Mouse (Mus musculus) hindbrain, embryonic 16.5 days (tissue): ENCODE results near the gene Ttc21a. TPM values are rescaled to one million over a fixed set of nuclear protein-coding genes. Genes with fewer than 3 reads are reported as not detected.

Experiments
- ATAC-seq: fragments of 200-750 bp; cut with Nextera tagmentation; 2 replicates; pipeline ENCODE4 v1.8.0; 2017; ENCODE audit warnings: moderate TSS enrichment, moderate library complexity
- H3K27ac ChIP-seq: fragments of 300-500 bp; sonication (generic); 2 replicates; pipeline ENCODE4 v1.5.1; 2014; ENCODE audit warnings: low read depth, mild to moderate bottlenecking, control low read depth, low read length, moderate library complexity
- H3K27me3 ChIP-seq: fragments of 300-500 bp; sonication (generic); replicated peaks from 2 replicates; pipeline ENCODE4 v1.6.1; 2014; ENCODE audit warnings: low read length; ENCODE audit not compliant: control insufficient read depth, insufficient read depth
- H3K36me3 ChIP-seq: fragments of 300-500 bp; sonication (generic); 2 replicates; pipeline ENCODE4 v1.6.1; 2014; ENCODE audit warnings: mild to moderate bottlenecking, low read length, moderate library complexity, mixed read lengths; ENCODE audit not compliant: control insufficient read depth, insufficient read depth
- H3K4me1 ChIP-seq: fragments of 300-500 bp; sonication (generic); 2 replicates; pipeline ENCODE4 v1.6.1; 2014; ENCODE audit warnings: low read depth, low read length; ENCODE audit not compliant: control insufficient read depth, insufficient read depth
- H3K4me2 ChIP-seq: fragments of 300-500 bp; sonication (generic); 2 replicates; pipeline ENCODE4 v1.6.1; 2014; ENCODE audit warnings: mild to moderate bottlenecking, low read length, control low read depth, moderate library complexity
- H3K4me3 ChIP-seq: fragments of 300-500 bp; sonication (generic); 2 replicates; pipeline ENCODE4 v1.5.1; 2014; ENCODE audit warnings: mild to moderate bottlenecking, low read length, control low read depth, moderate library complexity
- H3K9ac ChIP-seq: fragments of 300-500 bp; sonication (generic); 2 replicates; pipeline ENCODE4 v1.6.1; 2014; ENCODE audit warnings: low read depth, mild to moderate bottlenecking, control low read depth, low read length, moderate library complexity
- H3K9me3 ChIP-seq: fragments of 300-500 bp; sonication (generic); 2 replicates; pipeline ENCODE4 v1.6.1; 2014; ENCODE audit warnings: mild to moderate bottlenecking, low read length, moderate library complexity; ENCODE audit not compliant: control insufficient read depth
- WGBS: fragments of 180-500 bp; shearing (Covaris S2); extraction: QIAGEN DNeasy Blood & Tissue Kit; methylation state at CpG from one replicate; pipeline ENCODE4 v1.1.7; 2014; 5-methylcytosine and 5-hydroxymethylcytosine counted together
- polyA plus RNA-seq: library from polyadenylated mRNA; unstranded; fragments of >200 nt; fragmentation: Nextera tagmentation; extraction: Ambion mirVana; gene quantifications from 2 replicates; pipeline ENCODE4 v1.2.1, GENCODE M21; 2015

Gene Ttc21a
- polyA plus RNA-seq, 1 experiment from 2014 or later = 1.1 TPM

DNA sequence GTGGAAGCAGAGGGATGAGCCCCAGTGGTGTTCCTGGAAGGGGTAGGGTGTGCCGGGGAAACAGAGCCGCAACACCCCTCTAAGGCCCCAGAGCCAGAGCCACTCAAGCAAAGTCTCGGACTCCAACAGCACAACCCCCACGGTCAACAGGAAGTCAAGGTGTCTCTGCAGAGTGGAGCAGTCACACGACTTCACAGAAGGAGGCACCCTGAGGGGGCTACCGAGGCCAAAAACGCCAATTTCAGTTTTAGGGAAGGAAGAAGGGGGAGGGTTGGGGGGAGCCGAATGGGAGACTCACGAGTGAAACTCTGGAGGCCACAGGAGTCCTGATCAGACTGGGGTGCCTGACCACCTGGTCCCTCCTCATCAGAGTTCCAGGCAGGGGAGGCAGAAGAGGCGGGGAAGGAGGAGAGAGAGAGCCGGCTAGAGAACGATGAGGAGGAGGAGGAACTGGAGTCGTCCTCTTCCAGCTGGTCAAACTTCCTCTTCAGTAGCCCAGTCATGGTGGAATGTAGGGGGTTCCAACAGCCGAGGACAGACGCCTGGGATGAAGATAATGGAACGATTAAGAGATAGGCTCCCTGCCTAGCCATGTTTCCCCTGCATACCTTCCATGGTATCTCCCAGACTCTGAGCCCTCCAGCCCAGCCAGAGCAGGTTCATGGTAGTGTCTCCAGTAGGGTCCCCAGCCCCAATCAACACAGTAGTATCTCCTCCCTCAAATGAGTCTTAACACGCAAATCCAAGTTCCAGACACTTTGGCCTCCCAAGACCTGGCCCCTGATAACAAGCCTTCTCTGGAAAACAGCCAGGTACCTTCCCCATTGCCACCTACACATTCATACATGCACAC is 39.5 kb downstream of the Ttc21a start:
- no peaks in the 10 kb centered on the region for H3K9me3 ChIP-seq
- no peak overlapping the region for H3K9ac ChIP-seq
- no peak overlapping the region for H3K4me2 ChIP-seq
- H3K27ac ChIP-seq = no peak overlapping the region
- ATAC-seq = no peak
- 61% methylated on average over 17 of the region's 17 CpGs for WGBS
- no peaks in the 10 kb centered on the region for H3K27me3 ChIP-seq
- peaks cover 21% of the 10 kb centered on the region for H3K4me1 ChIP-seq
- H3K4me3 ChIP-seq = no peak overlapping the region
- no peaks in the 10 kb centered on the region for H3K36me3 ChIP-seq

DNA sequence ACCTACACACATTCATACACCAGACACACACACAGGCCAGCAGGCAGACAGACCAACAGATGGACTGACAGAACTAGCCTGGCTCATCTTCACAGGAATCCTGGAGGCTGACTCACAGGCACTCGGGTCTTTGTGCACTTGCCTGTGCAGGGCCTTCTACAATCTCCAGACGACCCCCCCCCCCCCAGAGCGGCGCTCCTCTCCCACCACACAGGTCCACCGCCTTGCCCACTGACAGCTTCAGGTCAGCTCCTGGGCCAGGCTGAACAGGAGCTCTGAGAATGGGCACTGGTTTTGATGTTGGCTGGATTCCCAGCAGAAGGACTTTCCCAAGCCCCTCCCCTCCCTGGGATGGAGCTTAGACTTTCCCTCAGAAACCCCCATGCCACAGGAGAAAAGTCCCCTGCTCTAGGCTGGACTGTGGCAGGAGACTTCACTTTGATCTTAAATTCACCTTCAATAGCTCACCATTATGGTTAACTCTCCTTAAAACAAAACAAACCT is 40.2 kb downstream of the Ttc21a start:
- Histone ChIP-seq H3K4me2 (0 out of 2 replicates have a peak overlapping the region, but pooled peaks have one; percentile 3), H3K36me3 (no peaks in the 10 kb centered on the region), H3K9me3 (no peaks in the 10 kb centered on the region), H3K4me3 (no peak overlapping the region), H3K4me1 (peaks cover 27% of the 10 kb centered on the region), H3K27me3 (no peaks in the 10 kb centered on the region), H3K9ac (no peak overlapping the region), H3K27ac (no peak overlapping the region)
- no peak for ATAC-seq
- WGBS = 50% methylated on average over 5 of the region's 5 CpGs

DNA sequence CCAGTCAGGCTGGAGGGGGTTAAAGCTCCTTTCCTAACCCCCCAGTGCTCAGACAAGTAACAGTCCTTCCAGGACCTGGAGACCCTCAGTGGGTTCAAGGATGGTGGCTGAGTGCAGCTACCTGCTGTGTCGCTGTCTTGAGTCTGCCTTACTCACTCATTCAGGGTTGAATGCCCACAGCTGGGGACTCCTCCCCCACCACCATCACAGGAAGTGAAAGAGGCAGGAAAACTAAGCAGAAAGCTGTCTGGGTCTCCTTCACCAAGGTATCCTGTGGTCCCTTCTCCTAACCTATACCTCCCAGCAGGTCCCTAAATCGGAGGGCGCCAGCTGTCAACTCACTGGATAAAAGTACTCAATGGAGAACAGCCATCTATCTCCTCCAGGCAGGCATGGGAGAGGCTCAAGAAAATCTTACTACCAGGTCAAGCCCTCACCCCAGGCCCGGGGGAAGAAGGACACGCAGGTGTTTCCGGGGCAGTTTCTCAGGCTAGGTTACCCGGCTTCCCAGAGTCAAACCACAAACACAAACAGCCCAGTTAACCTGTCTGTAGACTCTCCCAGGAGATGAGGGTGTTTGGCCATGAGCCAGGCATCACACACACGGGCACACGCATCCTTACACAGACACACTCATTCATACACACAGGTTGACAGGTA is 40.9 kb downstream of the Ttc21a start:
- no peaks in the 10 kb centered on the region for H3K9me3 ChIP-seq
- H3K4me3 ChIP-seq = no peak overlapping the region
- no peak overlapping the region for H3K4me2 ChIP-seq
- H3K27me3 ChIP-seq = peaks cover 3% of the 10 kb centered on the region; the same call in 1 of the 2 replicates
- 49% methylated on average over 9 of the region's 9 CpGs for WGBS
- H3K9ac ChIP-seq = no peak overlapping the region
- H3K27ac ChIP-seq = no peak overlapping the region
- H3K36me3 ChIP-seq = no peaks in the 10 kb centered on the region
- ATAC-seq = no peak
- H3K4me1 ChIP-seq = peaks cover 34% of the 10 kb centered on the region

DNA sequence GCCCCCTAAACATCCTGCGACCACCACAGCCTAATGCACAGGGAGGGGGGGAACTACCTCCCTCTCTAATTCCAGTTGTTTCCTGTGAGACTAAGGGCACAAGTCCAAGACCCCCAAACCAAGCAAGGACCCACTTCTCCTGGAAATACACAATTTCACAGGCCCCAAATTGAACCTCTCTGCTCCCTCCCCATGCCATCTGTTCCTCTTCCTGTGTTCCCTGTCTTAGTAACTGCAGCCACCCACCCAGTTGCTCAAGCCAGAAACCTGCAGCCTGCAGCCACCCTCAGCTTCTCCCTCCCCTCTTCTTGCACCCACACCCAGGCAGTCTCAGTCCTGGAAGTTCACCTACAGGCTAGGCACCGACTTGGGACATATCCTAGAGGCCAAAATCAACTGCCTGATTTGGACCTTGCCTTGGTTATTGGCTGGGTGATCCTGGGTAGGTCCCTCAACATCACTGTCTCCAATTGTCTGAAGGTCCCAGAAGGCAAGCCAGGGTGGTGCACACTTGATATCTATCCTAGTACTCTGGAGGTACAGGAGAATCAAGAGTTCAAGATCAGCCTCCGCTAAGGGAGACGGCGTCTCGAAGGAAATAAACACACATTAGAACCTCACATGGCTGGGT is 41.5 kb downstream of the Ttc21a start:
- Histone ChIP-seq H3K36me3 (no peaks in the 10 kb centered on the region), H3K9me3 (no peaks in the 10 kb centered on the region), H3K27me3 (peaks cover 3% of the 10 kb centered on the region; the same call in 1 of the 2 replicates), H3K4me2 (no peak overlapping the region), H3K9ac (no peak overlapping the region), H3K4me3 (no peak overlapping the region), H3K27ac (no peak overlapping the region), H3K4me1 (peaks cover 38% of the 10 kb centered on the region)
- WGBS = 85% methylated on average over 6 of the region's 6 CpGs
- no peak for ATAC-seq

DNA sequence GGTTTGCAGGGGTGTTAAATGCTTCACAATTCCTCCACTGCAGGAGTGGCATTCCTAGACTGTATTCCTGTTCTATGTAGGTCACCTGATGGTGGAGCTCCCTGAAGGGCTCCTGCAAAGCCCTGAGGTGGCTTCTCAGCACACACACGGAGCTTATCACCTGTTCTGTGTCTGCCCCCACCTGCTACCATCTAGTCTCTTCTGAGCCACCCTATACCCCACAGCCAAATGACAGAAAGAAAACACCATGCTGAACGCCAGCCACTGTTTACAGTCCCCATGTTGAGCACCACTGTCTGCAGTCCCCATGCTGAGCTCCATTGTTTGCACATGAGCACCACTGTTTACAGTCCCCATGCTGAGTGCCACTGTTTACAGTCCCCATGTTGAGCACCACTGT is 42.3 kb downstream of the Ttc21a start:
- Histone ChIP-seq H3K27ac (no peak overlapping the region), H3K4me3 (no peak overlapping the region), H3K9ac (no peak overlapping the region), H3K9me3 (no peaks in the 10 kb centered on the region), H3K4me1 (peaks cover 40% of the 10 kb centered on the region), H3K4me2 (no peak overlapping the region), H3K36me3 (no peaks in the 10 kb centered on the region), H3K27me3 (peaks cover 3% of the 10 kb centered on the region; the same call in 1 of the 2 replicates)
- ATAC-seq = no peak
- 53% methylated on average over 2 of the region's 2 CpGs for WGBS

DNA sequence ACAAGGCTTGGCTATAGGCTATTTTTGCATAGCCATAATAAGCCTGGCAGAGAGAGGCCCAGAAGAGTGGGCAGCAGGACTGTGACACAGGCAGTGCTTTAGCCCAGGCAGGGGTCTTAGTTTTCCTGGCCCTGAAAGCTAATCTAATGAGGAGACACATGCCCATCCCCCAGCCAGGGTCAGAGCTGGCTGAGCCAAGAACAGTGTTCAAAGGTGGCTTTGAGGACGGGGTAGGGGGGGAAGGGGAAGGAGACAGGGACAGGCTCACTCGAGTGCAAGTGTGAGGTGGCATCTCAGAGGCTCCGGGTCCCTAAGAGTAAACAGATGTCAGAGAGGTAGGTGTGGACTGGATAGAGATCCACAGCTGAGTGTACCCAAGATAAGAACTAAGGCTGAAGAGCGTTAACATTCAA is 43.4 kb downstream of the Ttc21a start:
- peaks cover 3% of the 10 kb centered on the region; the same call in 1 of the 2 replicates for H3K27me3 ChIP-seq
- WGBS = 9% methylated on average over 4 of the region's 4 CpGs
- no peak for ATAC-seq
- no peaks in the 10 kb centered on the region for H3K9me3 ChIP-seq
- peak overlapping the region; percentile 75 for H3K27ac ChIP-seq
- H3K9ac ChIP-seq = no peak overlapping the region
- H3K4me2 ChIP-seq = peak overlapping the region; percentile 95
- H3K4me1 ChIP-seq = peaks cover 40% of the 10 kb centered on the region
- no peaks in the 10 kb centered on the region for H3K36me3 ChIP-seq
- H3K4me3 ChIP-seq = no peak overlapping the region

DNA sequence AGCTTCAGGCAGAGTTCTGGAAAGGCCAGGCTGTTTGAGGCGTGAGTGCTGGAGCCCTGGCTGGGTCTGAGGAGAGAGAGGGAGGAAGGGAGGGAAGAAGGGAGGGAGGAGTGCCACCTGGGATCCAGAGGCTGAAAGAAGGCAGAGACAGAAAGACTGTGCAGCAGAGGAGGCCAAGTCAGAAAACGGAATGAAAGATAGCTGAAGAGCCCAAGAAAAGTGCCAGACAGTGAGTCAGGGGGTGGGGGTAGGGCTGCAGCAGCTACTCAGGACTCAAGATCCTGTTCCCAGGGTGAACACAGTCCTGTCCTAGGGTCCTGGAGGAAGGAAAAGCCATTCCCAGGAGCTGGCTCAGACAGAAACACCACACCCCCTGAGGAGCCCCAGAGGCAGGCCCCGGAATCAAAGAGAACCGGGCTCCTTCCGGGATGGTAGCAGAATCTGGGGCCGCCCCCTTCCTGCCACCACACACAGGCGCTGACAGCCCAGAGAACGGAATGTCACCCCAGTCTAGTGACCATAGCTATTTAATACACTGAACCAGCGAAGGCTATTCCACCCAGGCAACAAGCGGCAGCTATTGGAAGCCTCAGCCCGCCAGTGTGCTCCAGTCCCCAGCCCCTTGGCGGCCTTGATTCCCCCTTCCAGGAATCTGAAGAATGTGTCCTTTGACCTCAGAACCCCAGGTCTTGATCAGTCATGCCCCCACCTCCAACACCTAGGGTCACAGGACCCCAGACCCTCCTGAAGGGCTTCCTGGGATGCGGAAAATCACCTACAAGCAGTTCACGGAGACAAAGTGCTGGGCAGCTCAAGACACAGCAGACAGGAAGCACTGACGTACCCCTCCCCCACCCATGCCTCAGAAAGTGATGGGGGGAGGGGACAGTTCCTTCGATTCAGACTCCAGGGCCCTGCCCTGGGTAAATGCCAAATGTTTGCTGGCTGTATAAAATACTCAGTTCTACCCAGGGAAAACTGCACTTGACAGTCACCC is 44.1 kb downstream of the Ttc21a start:
- Histone ChIP-seq H3K4me3 (peak overlapping the region; percentile 69; the same call in 1 of the 2 replicates), H3K9me3 (no peaks in the 10 kb centered on the region), H3K27ac (peak overlapping the region; percentile 75), H3K9ac (peak overlapping the region; percentile 39), H3K36me3 (no peaks in the 10 kb centered on the region), H3K4me2 (peak overlapping the region; percentile 95), H3K27me3 (peaks cover 3% of the 10 kb centered on the region; the same call in 1 of the 2 replicates), H3K4me1 (peaks cover 40% of the 10 kb centered on the region)
- WGBS = 5% methylated on average over 16 of the region's 16 CpGs
- peak; percentile 45 for ATAC-seq

DNA sequence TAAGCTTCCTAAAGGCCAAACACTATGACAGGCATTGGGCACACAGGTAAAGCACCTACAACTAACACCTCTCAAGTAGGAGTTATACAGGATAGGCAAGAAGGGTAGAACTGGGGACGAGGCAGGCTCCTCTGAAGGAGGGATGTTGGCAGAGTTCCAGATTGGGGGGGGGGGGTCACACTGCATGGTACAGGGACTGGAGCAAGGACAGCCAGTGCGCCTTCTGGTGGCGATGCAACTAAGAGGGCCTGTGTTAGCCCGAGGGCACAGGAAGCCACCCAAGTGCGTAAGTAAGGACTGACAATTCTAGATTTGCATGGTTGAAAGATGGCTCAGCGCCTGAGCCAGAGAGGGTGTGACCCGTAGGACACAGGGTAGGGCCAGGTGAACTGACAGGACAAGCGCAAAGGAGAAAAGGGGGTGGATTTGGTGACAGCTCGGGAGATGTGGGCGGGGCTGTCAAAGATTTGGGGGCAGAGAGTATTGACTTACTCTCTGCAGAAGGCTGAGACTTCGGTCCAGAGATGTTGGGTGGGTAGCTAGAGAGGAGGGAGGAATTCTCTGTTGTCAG is 44.9 kb downstream of the Ttc21a start:
- Histone ChIP-seq H3K4me1 (peaks cover 37% of the 10 kb centered on the region), H3K4me3 (peak overlapping the region; percentile 69), H3K27ac (peak overlapping the region; percentile 75; the same call in 1 of the 2 replicates), H3K9me3 (no peaks in the 10 kb centered on the region), H3K36me3 (no peaks in the 10 kb centered on the region), H3K9ac (peak overlapping the region; percentile 31), H3K4me2 (peak overlapping the region; percentile 95), H3K27me3 (peaks cover 3% of the 10 kb centered on the region; the same call in 1 of the 2 replicates)
- peak; percentile 44 for ATAC-seq
- WGBS = 2% methylated on average over 10 of the region's 11 CpGs
